Mouse (Mus musculus): Measurements from ENCODE around the gene Med22.

Med22 gene

GRCm38 (mm10) chr2:26920190-26920855 is 9.8 kb upstream of the Med22 start:
- in situ Hi-C loops (cut with MboI; ENCODE audit: low pct_unique_long_range_greater_than_20kb in 1 of 2, low sequenced_read_pairs in 2 of 2, unreplicated experiment in 1 of 2), result no loop called here

GRCm38 (mm10) chr2:26919684-26920083 is 9.2 kb upstream of the Med22 start:
- in situ Hi-C loops (cut with MboI; ENCODE audit: low pct_unique_long_range_greater_than_20kb in 1 of 2, low sequenced_read_pairs in 2 of 2, unreplicated experiment in 1 of 2), result no loop called here

GRCm38 (mm10) chr2:26916738-26917137 is 6.3 kb upstream of the Med22 start:
- in situ Hi-C loops (cut with MboI; ENCODE audit: low pct_unique_long_range_greater_than_20kb in 1 of 2, low sequenced_read_pairs in 2 of 2, unreplicated experiment in 1 of 2), result no loop called here

GRCm38 (mm10) chr2:26915927-26916728 is 5.7 kb upstream of the Med22 start, which contains the start of the genes Surf2 and Surf1:
TSS of gene Surf2 (plus strand) at chr2:26916367.
TSS of gene Surf1 (minus strand) at chr2:26916530.
- in situ Hi-C loops (cut with MboI; ENCODE audit: low pct_unique_long_range_greater_than_20kb in 1 of 2, low sequenced_read_pairs in 2 of 2, unreplicated experiment in 1 of 2), result no loop called here

DNA sequence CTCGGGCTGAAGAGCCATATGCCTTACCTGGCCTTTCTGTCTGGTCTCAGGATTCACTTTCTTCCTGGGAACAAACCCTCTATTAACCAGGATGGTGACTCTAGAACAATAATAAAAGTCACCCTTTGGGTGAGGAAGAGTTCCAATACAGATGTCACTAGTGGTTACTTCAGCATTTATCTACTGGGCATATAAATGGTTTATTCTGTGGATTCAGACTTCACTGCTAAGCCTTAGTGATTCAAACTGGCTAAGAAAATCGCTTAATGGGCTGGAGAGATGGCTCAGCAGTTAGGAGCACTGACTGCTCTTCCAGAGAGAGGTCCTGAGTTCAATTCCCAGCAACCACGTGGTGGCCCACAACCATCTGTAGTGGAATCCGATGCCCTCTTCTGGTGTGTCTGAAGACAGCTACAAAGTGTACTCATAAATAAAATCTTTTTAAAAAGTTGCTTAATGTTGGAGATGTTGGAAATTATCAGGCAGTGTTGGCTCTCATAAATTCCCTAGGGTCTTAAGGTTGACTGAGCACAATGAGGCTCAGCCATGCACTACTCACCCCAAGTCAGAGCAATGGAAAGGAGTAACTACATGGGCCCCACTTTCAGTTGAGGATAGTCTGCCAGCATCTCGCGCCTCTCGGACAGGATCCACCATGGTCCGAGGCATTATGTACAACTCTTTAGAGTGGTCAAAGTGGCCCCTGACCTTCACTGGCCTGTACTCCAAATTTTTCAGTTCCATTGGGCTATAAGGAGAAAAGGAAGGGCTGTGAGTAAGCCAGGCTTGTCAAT is 3.9 kb upstream of the Med22 start:
- in situ Hi-C loops (cut with MboI; ENCODE audit: low pct_unique_long_range_greater_than_20kb in 1 of 2, low sequenced_read_pairs in 2 of 2, unreplicated experiment in 1 of 2), result no loop called here

GRCm38 (mm10) chr2:26913416-26914147 is 3.1 kb upstream of the Med22 start:
- in situ Hi-C loops (cut with MboI; ENCODE audit: low pct_unique_long_range_greater_than_20kb in 1 of 2, low sequenced_read_pairs in 2 of 2, unreplicated experiment in 1 of 2), result no loop called here

DNA sequence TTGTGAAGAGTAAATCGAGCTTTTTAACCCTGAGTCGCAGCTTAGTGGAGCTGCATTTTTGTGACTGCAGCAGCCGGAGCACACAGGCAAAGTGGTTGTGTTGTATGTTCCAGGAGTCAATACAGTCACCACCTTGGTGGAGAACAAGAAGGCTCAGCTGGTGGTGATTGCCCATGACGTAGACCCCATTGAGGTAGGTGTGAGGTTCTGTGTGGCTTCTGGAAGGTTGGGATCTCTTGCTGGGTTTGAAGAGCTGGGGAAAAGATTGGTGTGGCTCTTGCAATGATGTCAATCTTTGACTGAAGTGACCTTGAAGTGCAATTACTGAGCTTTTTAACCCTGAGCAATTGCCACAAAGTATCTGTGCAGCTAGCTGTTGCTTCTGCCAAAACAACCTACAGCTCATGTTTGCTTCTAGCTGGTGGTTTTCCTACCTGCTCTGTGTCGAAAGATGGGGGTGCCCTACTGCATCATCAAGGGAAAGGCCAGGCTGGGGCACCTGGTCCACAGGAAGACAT is 1.8 kb upstream of the Med22 start:
- in situ Hi-C loops (cut with MboI; ENCODE audit: low pct_unique_long_range_greater_than_20kb in 1 of 2, low sequenced_read_pairs in 2 of 2, unreplicated experiment in 1 of 2), result no loop called here

DNA sequence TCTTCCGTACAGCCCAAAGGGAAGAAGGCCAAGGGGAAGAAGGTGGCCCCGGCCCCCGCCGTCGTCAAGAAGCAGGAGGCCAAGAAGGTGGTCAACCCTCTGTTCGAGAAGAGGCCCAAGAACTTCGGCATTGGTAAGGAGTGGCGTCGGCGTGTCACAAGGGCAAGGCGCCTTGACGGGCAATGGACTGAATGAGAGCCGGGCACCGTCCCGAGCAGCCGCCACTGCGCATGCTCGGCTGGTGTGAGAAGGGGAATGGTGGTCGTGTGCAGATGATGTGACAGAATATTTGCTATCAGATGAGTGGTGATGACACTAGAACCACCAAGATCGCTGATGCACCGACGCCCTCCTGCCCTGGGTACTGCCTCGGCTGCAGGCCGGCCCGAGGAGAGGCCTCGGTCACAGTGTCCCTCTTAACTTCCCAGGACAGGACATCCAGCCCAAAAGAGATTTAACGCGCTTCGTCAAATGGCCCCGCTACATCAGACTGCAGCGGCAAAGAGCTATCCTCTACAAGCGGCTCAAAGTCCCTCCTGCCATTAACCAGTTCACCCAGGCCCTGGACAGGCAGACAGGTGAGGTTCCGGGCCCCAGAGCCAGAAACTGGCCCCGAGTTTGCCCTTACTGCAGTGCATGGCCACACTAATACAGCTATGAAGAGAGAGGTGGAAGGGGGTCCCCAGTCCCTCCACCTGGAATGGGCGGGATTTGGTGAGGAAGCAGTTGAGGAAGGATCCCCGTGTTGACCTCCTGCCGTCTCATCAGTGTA is 703 bp upstream of the Med22 start:
- in situ Hi-C loops (cut with MboI; ENCODE audit: low pct_unique_long_range_greater_than_20kb in 1 of 2, low sequenced_read_pairs in 2 of 2, unreplicated experiment in 1 of 2), result no loop called here

DNA sequence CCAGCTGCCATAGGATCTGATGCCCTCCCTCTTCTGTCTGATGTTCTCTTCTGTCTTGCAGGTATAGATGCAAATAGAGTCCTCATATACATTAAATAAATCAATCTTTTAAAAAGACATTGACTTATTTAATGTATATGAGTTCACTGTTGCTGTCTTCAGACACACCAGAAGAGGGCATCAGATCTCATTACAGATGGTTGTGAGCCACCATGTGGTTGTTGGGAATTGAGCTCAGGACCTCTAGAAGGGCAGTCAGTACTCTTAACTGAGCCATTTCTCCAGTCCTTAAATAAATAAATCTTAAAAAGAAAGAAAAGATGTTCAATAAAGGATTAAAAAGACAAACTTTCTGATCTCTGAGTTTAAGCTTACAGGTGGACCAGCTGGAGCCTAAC is 1.1 kb downstream of the Med22 start:
- in situ Hi-C loops (cut with MboI; ENCODE audit: low pct_unique_long_range_greater_than_20kb in 1 of 2, low sequenced_read_pairs in 2 of 2, unreplicated experiment in 1 of 2), result loop anchor here in 1 of 2 experiments (5.0 kb wide), 1 partner anchor 267 kb away; no protein-coding TSS in a partner anchor

- in situ Hi-C loops (cut with MboI; ENCODE audit: low pct_unique_long_range_greater_than_20kb in 1 of 2, low sequenced_read_pairs in 2 of 2, unreplicated experiment in 1 of 2), result loop anchor here in 1 of 2 experiments (5.0 kb wide), 1 partner anchor 267 kb away; no protein-coding TSS in a partner anchor
Measured at GRCm38 (mm10) chr2:26908710-26909386, 1.6 kb downstream of the Med22 start.

- in situ Hi-C loops (cut with MboI; ENCODE audit: low pct_unique_long_range_greater_than_20kb in 1 of 2, low sequenced_read_pairs in 2 of 2, unreplicated experiment in 1 of 2), result loop anchor here in 1 of 2 experiments (5.0 kb wide), 1 partner anchor 265 kb away; no protein-coding TSS in a partner anchor
Measured at GRCm38 (mm10) chr2:26907109-26907508, 3.4 kb downstream of the Med22 start.

DNA sequence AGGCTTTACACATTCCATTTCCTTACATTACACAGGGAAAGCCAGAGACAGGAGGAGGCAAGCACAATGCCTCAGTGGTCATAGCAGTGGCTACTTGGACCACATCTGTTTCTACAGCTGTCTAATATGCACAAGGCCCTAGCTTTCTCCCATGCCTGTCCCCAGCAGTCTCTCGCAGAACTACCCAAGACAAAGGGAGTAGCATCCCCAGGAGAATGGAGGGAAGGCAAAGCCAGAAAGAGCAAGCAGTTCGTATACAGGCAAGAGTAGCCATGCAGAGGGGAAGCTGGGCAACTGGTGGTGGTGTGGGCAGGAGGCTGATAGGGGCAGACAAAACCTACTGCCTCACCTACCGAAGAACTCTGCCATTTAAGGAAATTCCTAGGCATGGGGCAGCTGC is 4.0 kb downstream of the Med22 start:
- in situ Hi-C loops (cut with MboI; ENCODE audit: low pct_unique_long_range_greater_than_20kb in 1 of 2, low sequenced_read_pairs in 2 of 2, unreplicated experiment in 1 of 2), result loop anchor here in 1 of 2 experiments (5.0 kb wide), 1 partner anchor 264 kb away; no protein-coding TSS in a partner anchor

GRCm38 (mm10) chr2:26905936-26906335 is 4.5 kb downstream of the Med22 start:
- in situ Hi-C loops (cut with MboI; ENCODE audit: low pct_unique_long_range_greater_than_20kb in 1 of 2, low sequenced_read_pairs in 2 of 2, unreplicated experiment in 1 of 2), result loop anchor here in 1 of 2 experiments (5.0 kb wide), 1 partner anchor 264 kb away; no protein-coding TSS in a partner anchor

DNA sequence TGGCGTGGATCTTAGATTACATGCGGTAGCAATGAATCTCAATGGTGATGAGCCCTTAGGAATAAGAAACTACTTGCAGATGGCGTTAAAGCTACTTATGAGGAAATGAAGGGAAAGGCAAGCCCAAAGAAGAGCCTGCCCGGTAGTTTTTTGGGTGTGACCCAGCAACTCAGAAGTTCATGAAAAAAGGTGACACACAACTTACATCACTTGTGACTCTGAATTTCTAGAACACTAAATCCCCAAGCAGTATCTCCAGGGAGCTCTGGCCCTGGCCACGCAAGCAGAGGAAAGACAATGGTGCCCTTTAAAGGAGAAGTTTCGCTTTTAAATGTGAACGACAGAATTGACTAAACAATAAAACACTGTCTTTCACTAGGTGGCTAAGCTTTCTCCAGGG is 7.2 kb downstream of the Med22 start:
- in situ Hi-C loops (cut with MboI; ENCODE audit: low pct_unique_long_range_greater_than_20kb in 1 of 2, low sequenced_read_pairs in 2 of 2, unreplicated experiment in 1 of 2), result no loop called here

- in situ Hi-C loops (cut with MboI; ENCODE audit: low pct_unique_long_range_greater_than_20kb in 1 of 2, low sequenced_read_pairs in 2 of 2, unreplicated experiment in 1 of 2), result no loop called here
Measured at GRCm38 (mm10) chr2:26902467-26903220, 7.8 kb downstream of the Med22 start, which contains the start of gene Surf6. TSS of gene Surf6 (minus strand) at chr2:26902879.

DNA sequence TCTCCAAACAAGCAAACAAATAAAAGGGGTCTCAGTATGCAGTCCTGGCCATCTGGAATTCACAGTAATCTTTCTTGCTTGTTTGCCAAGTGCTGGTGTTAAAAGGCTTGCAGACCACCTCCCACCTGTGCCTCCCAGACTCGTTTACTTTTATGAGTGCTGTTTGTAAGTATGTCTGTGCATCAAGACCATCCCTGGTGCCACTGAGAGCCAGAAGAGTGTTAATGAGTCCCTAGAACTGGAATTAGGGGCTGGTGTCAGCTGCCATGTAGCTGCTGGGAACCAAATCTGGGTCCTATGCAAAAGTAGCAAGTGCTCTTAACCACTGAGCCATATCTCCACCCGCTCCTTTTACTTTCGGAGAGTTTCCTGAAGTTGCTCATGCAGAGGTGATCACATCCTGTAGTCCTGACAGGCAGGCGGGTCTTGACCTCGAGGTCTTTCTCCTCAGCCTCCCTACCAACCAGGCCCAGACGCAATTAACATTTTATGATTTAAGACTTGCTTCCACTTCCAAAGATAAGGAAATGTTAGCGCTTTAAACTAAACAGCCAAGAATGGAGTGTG is 8.6 kb downstream of the Med22 start:
- in situ Hi-C loops (cut with MboI; ENCODE audit: low pct_unique_long_range_greater_than_20kb in 1 of 2, low sequenced_read_pairs in 2 of 2, unreplicated experiment in 1 of 2), result no loop called here

Data from mouse embryonic stem cell (cell line).